Mouse (Mus musculus) spleen, adult 2 months (tissue): ENCODE results near the gene Mpv17l2.
A peak's percentile ranks its signal among the peaks of the same experiment; 100 is the strongest.

Experiments
- CTCF ChIP-seq: fragments of 200-500 bp; IDR thresholded peaks from 2 replicates; pipeline ENCODE4 v1.5.1; 2011; ENCODE audit warnings: mild to moderate bottlenecking, inconsistent platforms; ENCODE audit not compliant: insufficient read depth, insufficient read length, insufficient replicate concordance; ENCODE audit errors: extremely low read depth
- POLR2A ChIP-seq: fragments of 200-500 bp; IDR thresholded peaks from 2 replicates; pipeline ENCODE4 v1.6.1; 2011; ENCODE audit warnings: low read depth, low read length, inconsistent platforms

DNA sequence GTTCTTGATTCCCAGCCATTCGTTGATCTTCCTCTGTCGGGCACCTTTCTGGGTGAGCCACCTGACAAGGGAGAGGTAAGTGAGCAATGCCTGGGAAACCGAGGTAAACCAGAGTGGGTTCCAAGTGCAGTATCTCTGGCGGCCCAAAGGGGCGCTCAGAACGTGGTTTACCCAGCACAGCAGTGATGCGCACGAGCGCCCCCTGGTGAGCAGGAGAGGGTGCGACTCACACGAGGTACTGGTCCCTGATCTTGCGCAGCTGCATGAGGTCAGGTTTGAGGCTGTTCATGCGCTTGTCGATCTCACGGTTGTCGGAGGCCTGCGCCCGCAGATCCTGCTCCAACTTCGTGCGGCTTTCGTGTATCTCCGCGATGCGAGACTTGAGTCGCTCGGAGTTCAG lies 8.6 kb upstream of the Mpv17l2 start:
- TF ChIP-seq CTCF = peak; percentile 100
- no peak for TF ChIP-seq POLR2A
